Mouse (Mus musculus) bone marrow, adult 2 months (tissue): Measurements from ENCODE around the gene Hsd3b5. TPM values are rescaled to one million over a fixed set of nuclear protein-coding genes. Genes with fewer than 3 reads are reported as not detected.
"Not testable (repeated sequence)": the region's sequence is repeated elsewhere in the genome, so short reads cannot be mapped to it uniquely, and the experiment has no call there.

Source experiments
- H3K27ac ChIP-seq: fragments of 200-500 bp; 2 replicates; pipeline ENCODE4 v1.5.1; 2012; ENCODE audit warnings: low read depth, mild to moderate bottlenecking, control low read depth, inconsistent platforms, low read length; ENCODE audit not compliant: control insufficient read depth, poor library complexity, insufficient read depth
- H3K4me1 ChIP-seq: fragments of 200-500 bp; 2 replicates; pipeline ENCODE4 v1.6.1; 2011; ENCODE audit warnings: low read length; ENCODE audit not compliant: control insufficient read depth, insufficient read depth
- H3K4me3 ChIP-seq: fragments of 200-500 bp; replicated peaks from 2 replicates; pipeline ENCODE3; 2011; ENCODE audit warnings: mild to moderate bottlenecking, low read depth, low read length, control low read depth; ENCODE audit not compliant: control insufficient read depth
- CTCF ChIP-seq: fragments of 200-500 bp; IDR thresholded peaks from 2 replicates; pipeline ENCODE4 v1.5.1; 2011; ENCODE audit warnings: low read length, control low read depth; ENCODE audit not compliant: control insufficient read depth, insufficient read depth
- POLR2A ChIP-seq: fragments of 200-500 bp; IDR thresholded peaks from 2 replicates; pipeline ENCODE4 v1.6.1; 2011; ENCODE audit warnings: low read depth, mild to moderate bottlenecking, control low read depth, low read length, borderline replicate concordance; ENCODE audit not compliant: control insufficient read depth
- WGBS: fragments of 180-500 bp; shearing (Covaris S2); methylation state at CpG from one replicate; pipeline ENCODE4 v1.1.7; 2018; 5-methylcytosine and 5-hydroxymethylcytosine counted together
- polyA plus RNA-seq: library from polyadenylated mRNA; stranded (reverse); fragments of >200 nt; gene quantifications from 2 replicates; pipeline ENCODE4 v1.2.4, GENCODE M21; 2011; ENCODE audit warnings: low replicate concordance; ENCODE audit not compliant: missing spikeins, insufficient read depth, insufficient read length

The Hsd3b5 gene
- 1.0 and 2.3 TPM in 2 replicates for polyA plus RNA-seq

DNA sequence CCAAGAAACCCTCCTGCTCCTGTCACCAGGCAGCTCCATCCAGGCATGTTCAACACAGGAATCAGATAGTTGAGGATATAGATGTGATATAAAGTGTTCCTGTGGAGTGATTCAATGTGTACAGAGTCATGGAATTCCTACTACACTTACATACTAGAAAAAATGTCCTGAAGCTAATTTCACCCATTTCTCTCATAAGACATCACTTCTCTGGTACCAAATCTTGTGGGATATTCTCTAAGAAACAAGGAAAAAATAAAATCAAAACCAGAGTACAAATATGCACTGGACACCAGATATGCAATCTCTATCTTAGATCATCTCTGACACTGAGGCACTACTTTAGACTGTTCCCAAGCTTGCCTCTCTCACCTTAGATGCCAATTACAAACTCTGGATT is at the start of gene Hsd3b5:
TSS of gene Hsd3b5 (minus strand) at position 101 of the 400 bp plus-strand sequence.
- Histone ChIP-seq H3K27ac (no peak within 1 kb of the TSS), H3K4me1 (no peaks in the 10 kb centered on the region), H3K4me3 (no peak within 1 kb of the TSS)
- TF ChIP-seq POLR2A: no peak
- TF ChIP-seq CTCF: no peak

DNA sequence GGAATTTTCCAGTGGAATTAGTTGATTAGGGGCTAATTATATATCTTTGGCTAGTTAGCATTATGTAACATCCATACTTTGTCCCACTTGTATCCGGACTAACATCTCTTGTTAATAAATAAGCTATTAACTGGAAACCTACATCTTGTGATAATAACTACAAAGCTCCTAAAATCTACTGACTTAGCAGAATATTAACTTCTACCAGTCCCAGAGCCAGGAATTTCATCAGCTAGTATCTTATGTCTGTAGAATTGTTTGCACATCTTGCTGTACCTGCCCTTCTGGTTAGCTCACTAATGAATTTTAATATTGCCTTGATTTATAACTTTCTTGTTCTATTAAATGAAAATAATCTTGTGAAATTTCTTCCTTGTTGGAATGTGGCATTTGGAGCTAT is 5.1 kb upstream of the Hsd3b5 start:
- 77% methylated on average over 1 of the region's 1 CpGs for WGBS
- Histone ChIP-seq H3K27ac (no peak overlapping the region), H3K4me1 (no peaks in the 10 kb centered on the region), H3K4me3 (no peak overlapping the region)
- TF ChIP-seq POLR2A (no peak), CTCF (no peak)

DNA sequence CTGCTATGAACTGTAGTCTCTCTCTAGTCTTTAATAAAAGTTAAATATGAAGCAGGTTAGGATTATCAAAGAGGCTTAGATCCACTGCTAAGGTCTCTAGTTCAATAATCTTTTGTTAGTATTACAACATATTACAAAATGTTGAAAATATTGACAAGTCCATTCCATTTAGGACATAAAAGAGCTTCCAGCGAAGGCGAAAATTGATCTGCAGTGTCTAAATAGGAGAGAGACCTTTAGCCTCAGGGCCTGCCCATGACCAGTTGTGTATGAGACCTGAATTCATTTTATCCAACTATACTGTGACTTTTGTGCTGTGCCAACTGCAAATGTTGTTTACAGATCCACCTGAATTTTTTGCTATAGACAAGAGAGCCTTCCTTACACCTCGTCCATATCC is 419 bp downstream of the Hsd3b5 start:
- Histone ChIP-seq H3K4me1 (no peaks in the 10 kb centered on the region), H3K27ac (no peak overlapping the region), H3K4me3 (no peak overlapping the region)
- 75% methylated on average over 3 of the region's 3 CpGs for WGBS
- no peak for TF ChIP-seq POLR2A
- TF ChIP-seq CTCF: no peak

DNA sequence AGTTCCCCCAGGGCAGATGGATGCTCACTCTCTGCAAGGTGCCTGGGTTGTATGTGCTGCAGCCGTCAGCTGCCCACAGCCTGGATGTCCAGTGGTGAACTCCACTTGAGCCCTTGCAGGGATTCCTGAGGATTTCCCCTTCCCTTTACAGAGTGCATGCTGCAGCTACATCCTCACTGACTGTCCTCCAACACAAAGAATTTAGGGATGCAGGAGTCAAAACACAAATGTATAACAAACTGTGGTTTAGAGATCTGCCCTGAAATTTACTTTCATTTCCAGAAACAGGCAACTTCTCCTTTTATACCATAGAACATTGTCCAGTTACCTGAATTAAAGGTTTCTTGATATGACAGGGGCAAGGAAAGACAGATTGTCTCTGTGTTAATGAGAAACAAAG is 13.3 kb downstream of the Hsd3b5 start:
- WGBS: 73% methylated on average over 1 of the region's 1 CpGs
- H3K27ac ChIP-seq, H3K4me3 ChIP-seq, H3K4me1 ChIP-seq: not testable (repeated sequence)

DNA sequence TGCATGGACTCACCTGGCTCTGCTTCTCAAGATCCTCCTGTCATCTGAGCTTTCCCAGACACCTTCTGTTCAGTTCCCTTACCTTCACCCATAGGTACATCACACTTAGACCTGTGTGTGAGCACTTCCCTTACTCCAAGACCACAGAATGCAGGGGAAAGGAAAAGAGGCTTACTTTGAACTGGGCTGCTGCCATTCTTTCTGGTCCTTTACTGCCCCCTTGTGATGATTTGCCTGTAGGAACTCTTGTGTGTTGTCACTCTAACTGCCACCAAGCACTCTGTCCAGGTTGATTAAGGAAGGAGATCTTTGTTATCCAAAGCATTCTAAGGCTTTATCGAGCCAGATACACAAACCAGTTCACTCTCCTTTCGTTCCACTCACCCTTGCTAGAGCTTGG is 13.8 kb downstream of the Hsd3b5 start:
- not testable (repeated sequence) for H3K4me1 ChIP-seq, H3K4me3 ChIP-seq, H3K27ac ChIP-seq
- WGBS: 13% methylated on average over 2 of the region's 2 CpGs

DNA sequence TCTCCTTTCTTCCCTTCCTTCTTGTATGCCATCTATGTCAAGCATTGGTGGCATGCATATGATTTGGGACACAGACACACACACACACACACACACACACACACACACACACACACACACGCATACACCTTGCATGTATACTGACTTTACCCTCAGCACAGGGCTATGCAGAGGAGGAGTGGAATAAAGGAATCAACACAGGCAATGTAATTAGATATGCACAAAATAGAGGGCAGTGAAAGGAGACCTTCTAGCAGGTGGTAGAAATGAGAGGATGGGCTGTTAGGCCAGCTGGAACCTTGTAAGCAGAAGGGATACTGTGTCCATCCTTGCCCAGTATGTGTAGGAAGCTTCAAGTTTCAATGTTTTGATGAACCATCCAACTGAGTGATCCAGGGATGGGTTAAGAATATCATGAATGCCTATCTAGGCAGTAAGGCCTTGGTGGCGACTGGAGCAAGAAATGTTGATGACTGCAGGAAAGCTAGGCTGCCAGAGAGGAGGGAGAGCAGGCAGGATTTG is 15.6 kb downstream of the Hsd3b5 start:
- H3K4me1 ChIP-seq, H3K4me3 ChIP-seq, H3K27ac ChIP-seq: not testable (repeated sequence)
- WGBS: 78% methylated on average over 2 of the region's 2 CpGs

DNA sequence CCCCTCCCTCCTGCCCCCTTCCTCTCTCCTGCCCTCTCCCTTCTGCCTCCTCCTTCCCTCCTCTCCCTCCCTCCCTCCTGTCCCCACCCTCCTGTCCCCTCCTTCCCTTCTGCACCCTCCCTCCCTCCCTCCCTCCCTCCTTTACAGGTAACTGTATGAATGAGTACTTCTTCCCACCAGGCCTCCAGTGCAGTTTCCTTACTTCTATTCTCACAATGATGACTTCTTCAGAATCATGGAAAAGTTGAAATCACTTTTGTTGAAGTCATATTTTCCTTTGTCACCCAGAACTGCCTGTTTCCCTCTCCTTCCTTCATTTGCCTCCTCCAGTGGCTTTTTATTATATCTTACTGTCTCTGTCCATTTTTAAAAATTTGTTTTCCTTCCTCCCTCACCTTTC is 16.1 kb downstream of the Hsd3b5 start:
- H3K4me3 ChIP-seq: no peak overlapping the region
- TF ChIP-seq POLR2A (no peak), CTCF (no peak)
- no peak overlapping the region for H3K27ac ChIP-seq
- H3K4me1 ChIP-seq: no peaks in the 10 kb centered on the region

DNA sequence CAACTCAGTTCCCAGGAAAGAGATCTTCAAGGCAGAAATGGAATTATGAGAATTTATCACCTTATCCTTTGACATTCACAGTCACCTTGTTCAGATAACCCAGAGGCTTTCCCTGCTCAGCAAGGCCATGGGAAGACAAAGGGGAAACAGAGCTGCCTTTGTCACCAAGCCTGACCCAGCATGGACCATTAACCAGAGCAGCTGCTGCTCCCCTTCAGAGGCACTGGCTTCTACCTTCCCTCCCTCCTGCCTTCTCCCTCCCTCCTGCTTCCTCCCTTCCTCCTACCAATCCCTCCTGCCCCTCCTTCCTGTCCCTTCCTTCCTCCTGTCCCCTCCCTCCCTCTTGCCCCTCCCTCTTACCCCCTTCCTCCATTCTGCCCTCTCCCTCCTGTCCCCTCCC is 16.5 kb downstream of the Hsd3b5 start:
- not testable (repeated sequence) for H3K4me1 ChIP-seq, H3K27ac ChIP-seq

DNA sequence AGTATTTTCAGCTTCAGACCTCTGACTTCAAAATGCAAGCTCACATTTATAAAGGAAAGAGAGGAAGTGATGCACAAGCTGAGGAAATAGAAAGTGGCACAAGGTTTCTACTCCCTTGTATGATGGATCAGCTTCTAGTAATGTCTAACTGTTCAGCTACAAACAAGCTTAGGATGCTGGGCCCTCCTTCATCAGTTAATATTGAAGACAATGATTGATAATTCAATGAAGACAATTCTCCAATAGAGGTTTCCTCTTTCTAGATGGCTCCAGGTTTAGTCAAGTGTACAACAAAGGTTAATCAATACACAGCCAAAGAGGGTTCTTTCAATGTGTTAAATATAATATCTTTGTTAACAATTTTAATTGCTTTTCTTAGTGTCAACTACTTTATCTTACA is 41.3 kb downstream of the Hsd3b5 start, which contains the start of gene Gm10681:
TSS of gene Gm10681 (minus strand) at position 101 of the 400 bp plus-strand sequence.
- no peak for TF ChIP-seq POLR2A
- no peak for TF ChIP-seq CTCF
- H3K4me3 ChIP-seq: no peak within 1 kb of the TSS
- H3K4me1 ChIP-seq: no peaks in the 10 kb centered on the region
- H3K27ac ChIP-seq: no peak within 1 kb of the TSS

More for the DNA sequence above, 16.5 kb downstream of the Hsd3b5 start:
- not testable (repeated sequence) for H3K4me3 ChIP-seq

DNA sequence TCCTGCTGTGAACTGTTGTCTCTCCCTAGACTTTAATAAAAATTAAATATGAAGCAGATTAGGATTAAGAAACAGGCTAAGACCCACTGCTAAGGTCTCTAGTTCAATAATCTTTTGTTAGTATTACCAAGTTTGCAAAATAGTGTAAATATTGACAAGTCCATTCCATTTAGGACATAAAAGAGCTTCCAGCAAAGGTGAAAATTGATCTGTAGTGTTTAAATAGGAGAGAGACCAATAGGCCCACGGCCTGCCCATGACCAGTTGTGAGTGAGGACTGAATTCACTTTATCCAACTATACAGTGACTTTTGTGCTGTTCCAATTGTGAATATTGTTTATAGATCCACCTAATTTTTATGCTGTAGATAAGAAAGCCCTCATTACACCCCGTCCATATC is 42.3 kb downstream of the Hsd3b5 start:
- no peak for TF ChIP-seq POLR2A
- no peak for TF ChIP-seq CTCF
- H3K4me3 ChIP-seq: no peak overlapping the region
- no peaks in the 10 kb centered on the region for H3K4me1 ChIP-seq
- WGBS: 73% methylated on average over 2 of the region's 2 CpGs
- no peak overlapping the region for H3K27ac ChIP-seq

DNA sequence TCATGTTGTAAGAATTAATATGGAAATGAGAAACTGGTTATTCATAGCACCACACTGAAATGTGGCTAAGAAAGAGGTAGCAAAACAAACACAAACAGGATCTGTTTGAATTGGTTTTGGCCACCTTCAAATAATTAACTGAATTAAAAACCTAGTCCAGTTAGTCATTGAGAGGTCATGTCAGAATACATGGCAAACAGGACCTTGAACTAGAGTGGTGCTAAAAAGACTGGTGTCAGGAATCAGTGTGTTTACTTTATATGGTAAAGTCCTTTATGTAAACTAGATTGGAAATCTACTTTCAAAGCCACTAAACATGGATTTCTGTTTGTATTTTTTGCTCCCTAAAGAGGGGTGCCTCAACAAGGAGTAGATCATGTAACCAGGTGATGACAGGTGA is 47.4 kb downstream of the Hsd3b5 start:
- H3K4me1 ChIP-seq, H3K4me3 ChIP-seq, H3K27ac ChIP-seq: not testable (repeated sequence)

DNA sequence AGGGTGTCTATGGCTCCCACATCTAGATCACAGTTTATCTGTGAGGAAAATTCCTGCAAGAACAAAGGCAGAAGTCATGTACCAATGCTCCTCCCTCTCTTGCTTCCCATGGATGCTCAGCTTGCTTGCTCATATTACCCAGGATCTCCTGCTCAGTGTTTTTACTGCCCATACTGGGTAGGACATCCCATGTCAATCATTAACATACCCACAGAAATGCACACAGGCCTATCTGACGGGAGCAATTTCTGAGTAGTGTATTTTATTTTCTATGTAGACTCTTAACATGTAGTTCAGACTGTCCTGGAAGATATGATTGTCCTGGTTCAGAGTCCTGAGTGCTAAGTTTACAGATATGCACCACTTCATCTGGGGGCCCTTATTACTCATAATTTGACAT is 47.9 kb downstream of the Hsd3b5 start:
- no CpG with 5 or more reads among the region's 1 CpGs for WGBS
- not testable (repeated sequence) for H3K4me1 ChIP-seq, H3K27ac ChIP-seq, H3K4me3 ChIP-seq

DNA sequence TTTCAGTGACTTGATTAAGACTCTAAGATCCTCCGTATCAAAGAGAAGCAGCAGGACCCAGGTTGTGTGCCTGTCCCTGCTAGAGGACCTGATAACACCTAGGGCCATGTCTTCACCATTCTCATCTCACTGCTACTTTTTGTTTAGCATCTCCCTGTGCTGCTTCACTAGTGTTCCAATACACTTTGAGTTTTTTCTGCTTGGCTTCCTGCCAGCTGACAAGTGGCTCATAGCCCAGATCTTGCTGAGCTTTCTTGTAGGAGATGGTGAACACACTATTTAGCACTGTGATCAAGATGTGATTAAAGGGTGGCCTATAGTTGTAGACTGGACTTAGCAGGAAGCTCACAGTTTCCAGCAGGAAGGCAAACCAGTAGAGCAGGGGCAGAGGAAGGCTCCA is 49.0 kb downstream of the Hsd3b5 start:
- H3K27ac ChIP-seq, H3K4me1 ChIP-seq, H3K4me3 ChIP-seq: not testable (repeated sequence)
- 67% methylated on average over 1 of the region's 1 CpGs for WGBS
